Mouse (Mus musculus) cortical plate, adult 2 months (tissue): ENCODE data around the gene Mx1. TPM values are rescaled to one million over a fixed set of nuclear protein-coding genes. Genes with fewer than 3 reads are reported as not detected.

Source experiments
- H3K27ac ChIP-seq: fragments of 200-500 bp; 2 replicates; pipeline ENCODE4 v1.5.1; 2012; ENCODE audit warnings: low read length, control low read depth, inconsistent platforms; ENCODE audit not compliant: insufficient read depth
- H3K4me1 ChIP-seq: fragments of 200-500 bp; 2 replicates; pipeline ENCODE4 v1.6.1; 2011; ENCODE audit warnings: low read length; ENCODE audit not compliant: control insufficient read depth, insufficient read depth
- H3K4me3 ChIP-seq: fragments of 200-500 bp; 2 replicates; pipeline ENCODE4 v1.5.1; 2011; ENCODE audit warnings: mild to moderate bottlenecking, low read length, control low read depth; ENCODE audit not compliant: insufficient read depth
- CTCF ChIP-seq: fragments of 200-500 bp; IDR thresholded peaks from 2 replicates; pipeline ENCODE4 v1.5.1; 2011; ENCODE audit warnings: mild to moderate bottlenecking, control low read depth, low read length; ENCODE audit not compliant: insufficient read depth; ENCODE audit errors: extremely low read depth
- POLR2A ChIP-seq: fragments of 200-500 bp; IDR thresholded peaks from 2 replicates; pipeline ENCODE4 v1.6.1; 2011; ENCODE audit warnings: mild to moderate bottlenecking, low read length, control low read depth; ENCODE audit not compliant: insufficient read depth; ENCODE audit errors: extremely low read depth
- polyA plus RNA-seq: library from polyadenylated mRNA; depleted of rRNA; stranded (reverse); fragments of >200 nt; gene quantifications from 2 replicates; pipeline ENCODE4 v1.2.3, GENCODE M21; 2012

Gene Mx1
- polyA plus RNA-seq, 1 experiment = 0.75 TPM

DNA sequence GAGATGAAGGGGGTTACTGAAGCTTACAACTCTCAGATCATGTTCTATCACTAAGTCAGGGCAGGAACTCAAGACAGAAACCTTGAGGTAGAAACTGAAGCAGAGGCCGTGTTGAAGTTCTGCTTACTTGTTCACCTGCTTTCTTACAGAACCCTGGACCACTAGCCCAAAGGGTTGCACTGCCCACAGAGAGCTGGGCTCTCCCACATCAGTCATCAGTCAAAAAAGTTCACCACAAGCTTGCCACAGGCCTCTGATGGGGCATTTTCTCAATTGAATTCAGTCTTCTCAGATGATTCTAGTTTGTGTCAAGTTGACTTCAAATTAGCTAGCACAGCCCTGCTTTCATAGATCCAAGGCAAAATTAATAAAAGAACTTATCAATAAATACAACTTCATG is 2.9 kb downstream of the Mx1 start:
- TF ChIP-seq POLR2A (no peak), CTCF (no peak)
- no peak overlapping the region for H3K4me3 ChIP-seq
- peaks cover 3% of the 10 kb centered on the region for H3K4me1 ChIP-seq
- H3K27ac ChIP-seq = no peak overlapping the region

DNA sequence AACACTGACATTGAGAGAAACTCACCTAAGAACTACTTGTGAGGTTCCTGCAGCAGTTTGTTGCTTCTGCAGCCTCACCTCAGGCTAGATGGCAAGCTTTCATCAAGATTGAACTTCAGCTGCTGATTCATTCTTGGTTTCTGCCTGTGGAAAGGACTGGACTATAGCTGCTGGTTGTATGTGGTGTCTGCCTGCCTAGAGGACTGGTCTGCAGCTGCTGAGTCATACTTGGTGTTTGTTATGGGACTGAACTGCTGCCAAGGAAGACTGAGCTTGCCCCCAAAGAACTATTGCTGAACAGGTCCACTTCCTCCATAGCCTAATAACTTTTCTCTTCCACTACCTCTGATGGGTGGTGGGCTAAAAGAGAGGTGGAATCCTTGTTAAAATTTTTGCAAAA is 15.3 kb downstream of the Mx1 start:
- no peak overlapping the region for H3K27ac ChIP-seq
- TF ChIP-seq CTCF (no peak), POLR2A (no peak)
- H3K4me1 ChIP-seq = no peaks in the 10 kb centered on the region
- no peak overlapping the region for H3K4me3 ChIP-seq

GRCm38 (mm10) chr16:97443670-97444263 is 18.9 kb downstream of the Mx1 start:
- peaks cover 1% of the 10 kb centered on the region; the same call in 1 of the 2 replicates for H3K4me1 ChIP-seq
- H3K4me3 ChIP-seq = no peak overlapping the region
- TF ChIP-seq CTCF = peak; percentile 79
- TF ChIP-seq POLR2A = no peak
- no peak overlapping the region for H3K27ac ChIP-seq

DNA sequence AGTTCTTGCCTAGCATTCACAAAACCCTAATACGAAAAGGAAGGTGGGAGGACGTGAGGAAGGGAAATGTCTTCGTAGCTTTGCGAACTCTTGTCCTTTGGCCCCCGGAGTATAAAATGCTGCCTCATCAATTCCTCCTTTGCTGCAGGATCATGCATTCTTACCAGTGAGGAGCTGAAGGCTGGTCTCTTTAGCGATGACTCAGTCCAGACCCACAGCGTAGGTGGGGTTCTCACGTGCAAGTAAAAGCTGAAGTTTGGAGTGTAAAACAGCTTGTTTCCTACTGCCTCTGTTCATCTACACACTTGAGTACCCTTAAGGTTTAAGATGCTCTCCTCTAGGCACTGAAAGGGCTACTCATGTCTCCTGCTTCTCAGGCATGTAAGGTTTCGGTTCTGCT is 20.7 kb downstream of the Mx1 start:
- H3K4me3 ChIP-seq = no peak overlapping the region
- H3K4me1 ChIP-seq = peaks cover 1% of the 10 kb centered on the region; the same call in 1 of the 2 replicates
- no peak for TF ChIP-seq POLR2A
- no peak for TF ChIP-seq CTCF
- no peak overlapping the region for H3K27ac ChIP-seq

DNA sequence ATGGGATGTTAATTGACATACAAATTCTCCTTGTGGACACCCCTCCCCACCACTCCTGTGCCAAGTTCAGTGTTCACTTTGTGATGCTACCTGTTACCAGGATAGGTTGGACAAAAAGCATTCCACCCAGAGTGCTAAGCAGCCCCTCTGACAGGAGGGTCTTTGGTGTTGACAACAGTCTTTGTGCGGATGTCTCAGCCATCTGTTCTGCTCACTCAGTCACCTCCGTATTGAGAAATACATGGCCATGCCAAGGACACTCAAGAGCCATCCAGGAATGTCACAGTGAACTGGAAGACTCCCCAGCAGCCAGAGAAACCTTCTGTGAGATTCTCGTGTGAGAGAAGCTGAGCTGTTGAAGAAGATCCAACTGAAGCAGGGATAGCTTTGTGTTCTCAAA is 24.5 kb downstream of the Mx1 start:
- TF ChIP-seq POLR2A (no peak), CTCF (no peak)

GRCm38 (mm10) chr16:97437448-97438056 is 25.2 kb downstream of the Mx1 start:
- Histone ChIP-seq H3K4me1 (peaks cover 1% of the 10 kb centered on the region; the same call in 1 of the 2 replicates), H3K4me3 (no peak overlapping the region), H3K27ac (no peak overlapping the region)
- TF ChIP-seq CTCF (no peak), POLR2A (no peak)

More for the DNA sequence above, 24.5 kb downstream of the Mx1 start:
- peaks cover 1% of the 10 kb centered on the region; the same call in 1 of the 2 replicates for H3K4me1 ChIP-seq
- no peak overlapping the region for H3K4me3 ChIP-seq
- no peak overlapping the region for H3K27ac ChIP-seq

GRCm38 (mm10) chr16:97434206-97434605 is 28.5 kb downstream of the Mx1 start:
- H3K27ac ChIP-seq = no peak overlapping the region
- H3K4me3 ChIP-seq = no peak overlapping the region
- H3K4me1 ChIP-seq = peaks cover 4% of the 10 kb centered on the region
- TF ChIP-seq POLR2A (no peak), CTCF (no peak)

GRCm38 (mm10) chr16:97431328-97431727 is 31.4 kb downstream of the Mx1 start:
- no peak for TF ChIP-seq CTCF
- no peak overlapping the region for H3K27ac ChIP-seq
- peaks cover 4% of the 10 kb centered on the region for H3K4me1 ChIP-seq
- H3K4me3 ChIP-seq = no peak overlapping the region

DNA sequence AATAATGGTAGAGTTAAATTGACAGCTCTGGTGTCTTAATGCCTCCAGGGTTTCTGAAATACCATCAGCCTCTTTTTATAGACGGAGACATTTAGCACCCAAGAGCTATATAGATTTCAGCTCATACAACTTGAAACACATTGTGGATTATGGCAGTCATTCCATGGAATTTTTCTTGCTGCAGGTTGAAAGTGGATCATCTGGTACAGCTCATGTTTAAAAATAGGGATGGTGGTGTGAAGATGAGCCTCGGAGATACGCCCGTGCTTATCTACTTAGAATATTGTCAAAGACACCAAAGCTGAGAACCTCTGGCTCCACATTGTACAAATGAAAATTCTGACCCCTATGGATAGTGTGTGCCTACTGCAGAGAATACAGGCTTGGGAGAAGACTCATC is 32.6 kb downstream of the Mx1 start:
- Histone ChIP-seq H3K4me1 (peaks cover 4% of the 10 kb centered on the region), H3K4me3 (no peak overlapping the region), H3K27ac (peak overlapping the region; percentile 94)
- TF ChIP-seq CTCF = no peak

GRCm38 (mm10) chr16:97428026-97428425 is 34.7 kb downstream of the Mx1 start:
- no peak for TF ChIP-seq POLR2A
- TF ChIP-seq CTCF = no peak
- Histone ChIP-seq H3K4me3 (no peak overlapping the region), H3K4me1 (peaks cover 4% of the 10 kb centered on the region), H3K27ac (no peak overlapping the region)

DNA sequence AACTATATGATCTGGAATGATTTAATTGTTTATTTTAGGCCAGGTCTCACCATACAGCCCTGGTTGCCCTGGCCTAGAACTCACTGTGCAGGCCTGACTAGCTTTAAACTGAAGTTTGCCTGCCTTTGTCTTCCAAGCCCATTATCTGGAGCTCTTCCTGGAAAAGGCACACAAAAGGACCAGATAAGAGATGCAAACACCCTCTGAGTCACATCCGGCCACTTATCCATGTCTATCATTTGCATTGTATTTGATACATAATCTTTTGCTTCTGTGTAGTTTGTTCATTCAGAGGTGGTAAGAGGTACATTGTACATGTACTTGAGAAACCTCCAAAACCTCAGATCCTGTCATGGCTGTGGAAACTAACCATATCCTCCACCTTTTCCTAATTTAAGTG is 39.1 kb downstream of the Mx1 start:
- Histone ChIP-seq H3K27ac (no peak overlapping the region), H3K4me3 (no peak overlapping the region), H3K4me1 (peaks cover 1% of the 10 kb centered on the region)
- TF ChIP-seq CTCF (no peak), POLR2A (no peak)
